Mouse (Mus musculus): ENCODE data around the gene Tmem259.
A peak's percentile ranks its signal among the peaks of the same experiment; 100 is the strongest.

Gene Tmem259

GRCm38 (mm10) chr10:79987771-79988505 lies 3.8 kb upstream of the Tmem259 start:
- DNase-seq (ENCODE audit: low read depth, low spot score), result no peak

GRCm38 (mm10) chr10:79986963-79987362 lies 2.8 kb upstream of the Tmem259 start:
- DNase-seq (ENCODE audit: low read depth, low spot score), result peak; percentile 77

GRCm38 (mm10) chr10:79986232-79986878 lies 2.2 kb upstream of the Tmem259 start:
- no peak for DNase-seq (ENCODE audit: low read depth, low spot score)

- DNase-seq (ENCODE audit: low read depth, low spot score), result no peak
Measured at GRCm38 (mm10) chr10:79985334-79986231, 1.5 kb upstream of the Tmem259 start.

- peak; percentile 94 for DNase-seq (ENCODE audit: low read depth, low spot score)
Measured at GRCm38 (mm10) chr10:79984871-79985270, 741 bp upstream of the Tmem259 start.

GRCm38 (mm10) chr10:79983670-79984069 lies 460 bp downstream of the Tmem259 start:
- DNase-seq (ENCODE audit: low read depth, low spot score), result no peak

DNA sequence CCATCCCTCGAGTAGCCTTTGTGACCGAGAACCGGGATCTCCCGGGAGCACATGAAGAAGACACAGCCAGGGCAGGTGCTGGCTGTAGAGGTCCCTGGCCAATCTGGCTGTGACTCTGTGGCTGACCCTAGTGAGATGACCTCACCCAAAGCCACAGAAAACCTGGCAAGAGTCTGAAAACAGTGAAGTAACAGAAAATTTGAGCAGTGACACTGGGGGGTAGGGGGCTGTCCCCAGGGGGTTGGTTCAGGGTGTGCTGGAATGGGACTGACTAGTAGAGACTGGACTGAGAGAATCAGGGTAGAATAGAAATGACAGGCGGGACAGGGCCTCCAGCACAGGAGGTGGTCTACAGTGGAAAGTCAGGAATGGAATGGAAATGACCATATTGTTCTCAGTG lies 925 bp downstream of the Tmem259 start:
- no peak for DNase-seq (ENCODE audit: low read depth, low spot score)

- DNase-seq (ENCODE audit: low read depth, low spot score), result no peak
Measured at GRCm38 (mm10) chr10:79979401-79980155, 4.6 kb downstream of the Tmem259 start.

DNA sequence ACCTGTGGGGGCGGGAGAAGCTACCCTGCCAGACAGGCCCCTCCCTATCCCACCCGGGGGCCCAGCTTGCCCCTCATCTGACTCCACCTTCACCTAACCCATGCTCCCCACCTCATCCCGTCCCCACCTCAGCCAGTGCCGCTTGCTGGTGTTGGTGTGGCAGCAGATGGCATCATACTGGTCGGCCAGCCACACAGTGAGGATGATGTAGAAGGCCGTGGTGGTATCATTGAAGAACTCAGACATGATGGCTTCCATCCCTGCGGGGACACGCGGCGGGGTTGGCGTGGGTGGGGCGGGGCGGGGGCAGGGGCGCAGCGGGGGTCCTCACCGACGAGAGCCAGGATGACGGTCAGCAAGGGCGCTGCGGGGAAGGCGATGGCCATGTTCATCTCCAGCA lies 6.1 kb downstream of the Tmem259 start:
- DNase-seq (ENCODE audit: low read depth, low spot score), result no peak

GRCm38 (mm10) chr10:79977324-79977723 lies 6.8 kb downstream of the Tmem259 start:
- DNase-seq (ENCODE audit: low read depth, low spot score), result no peak

GRCm38 (mm10) chr10:79976722-79977107 lies 7.4 kb downstream of the Tmem259 start:
- no peak for DNase-seq (ENCODE audit: low read depth, low spot score)

- DNase-seq (ENCODE audit: low read depth, low spot score), result no peak
Measured at GRCm38 (mm10) chr10:79976071-79976721, 7.9 kb downstream of the Tmem259 start.

- DNase-seq (ENCODE audit: low read depth, low spot score), result no peak
Measured at GRCm38 (mm10) chr10:79974668-79975067, 9.5 kb downstream of the Tmem259 start.

GRCm38 (mm10) chr10:79974087-79974486 lies 10.0 kb downstream of the Tmem259 start:
- no peak for DNase-seq (ENCODE audit: low read depth, low spot score)

- DNase-seq (ENCODE audit: low read depth, low spot score), result no peak
Measured at GRCm38 (mm10) chr10:79972831-79973230, 11.3 kb downstream of the Tmem259 start.

DNA sequence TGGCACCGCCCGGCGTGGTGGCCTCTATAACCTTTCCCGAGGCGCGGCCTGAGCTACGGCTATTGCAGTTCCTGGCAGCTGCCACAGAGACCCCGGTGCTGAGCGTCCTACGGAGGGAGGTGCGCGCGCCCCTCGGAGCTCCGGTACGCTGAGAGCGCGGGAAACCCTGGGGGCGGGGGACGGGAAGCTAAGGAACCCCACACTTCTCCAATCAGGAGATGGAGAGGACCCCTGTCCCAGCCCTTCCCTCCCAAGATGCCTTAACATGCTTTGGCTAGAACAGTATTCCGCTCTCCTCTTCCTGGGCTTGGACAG lies 13.0 kb downstream of the Tmem259 start:
- DNase-seq (ENCODE audit: low read depth, low spot score), result no peak

DNA sequence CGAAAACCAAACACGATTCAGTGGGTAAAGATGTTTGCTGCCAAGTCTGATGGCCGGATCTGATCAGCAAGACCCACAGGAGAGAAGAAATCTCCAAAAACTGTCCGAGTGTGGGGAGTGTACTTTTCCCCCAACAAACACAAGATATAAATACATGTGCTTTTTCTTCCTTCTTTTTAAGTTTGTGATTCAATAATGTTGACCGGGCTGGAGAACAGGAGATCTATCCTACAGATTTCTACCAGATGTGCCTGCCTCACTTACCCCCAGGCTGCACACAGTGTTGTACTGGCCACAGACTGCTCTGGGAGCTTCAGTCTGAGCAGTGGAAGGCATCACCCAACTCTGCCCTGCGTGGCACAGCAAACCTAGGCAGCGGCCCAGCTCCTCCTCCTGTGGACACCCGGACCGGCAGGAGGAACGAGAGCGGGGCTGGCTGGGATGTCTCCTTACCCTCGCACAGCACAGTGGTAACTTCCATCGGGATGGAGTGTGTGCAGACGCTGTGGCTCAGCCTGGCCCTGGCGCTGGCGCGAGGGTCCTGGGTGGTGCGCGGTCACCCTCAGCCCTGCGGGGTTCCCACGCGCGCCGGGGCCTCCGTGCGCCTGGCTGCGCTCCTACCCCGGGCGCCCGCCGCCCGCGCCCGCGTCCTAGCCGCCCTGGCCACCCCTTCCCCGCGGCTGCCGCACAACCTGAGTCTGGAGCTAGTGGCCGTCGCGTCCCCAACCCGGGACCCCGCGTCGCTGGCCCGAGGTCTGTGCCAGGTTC lies 13.5 kb downstream of the Tmem259 start, which contains the start of gene Grin3b:
Gene Grin3b (plus strand): TSS at position 301 of the 768 bp plus-strand sequence.
- DNase-seq (ENCODE audit: low read depth, low spot score), result no peak

- no peak for DNase-seq (ENCODE audit: low read depth, low spot score)
Measured at GRCm38 (mm10) chr10:79969124-79969568, 15.0 kb downstream of the Tmem259 start.

GRCm38 (mm10) chr10:79968181-79968580 lies 15.9 kb downstream of the Tmem259 start:
- no peak for DNase-seq (ENCODE audit: low read depth, low spot score)

DNA sequence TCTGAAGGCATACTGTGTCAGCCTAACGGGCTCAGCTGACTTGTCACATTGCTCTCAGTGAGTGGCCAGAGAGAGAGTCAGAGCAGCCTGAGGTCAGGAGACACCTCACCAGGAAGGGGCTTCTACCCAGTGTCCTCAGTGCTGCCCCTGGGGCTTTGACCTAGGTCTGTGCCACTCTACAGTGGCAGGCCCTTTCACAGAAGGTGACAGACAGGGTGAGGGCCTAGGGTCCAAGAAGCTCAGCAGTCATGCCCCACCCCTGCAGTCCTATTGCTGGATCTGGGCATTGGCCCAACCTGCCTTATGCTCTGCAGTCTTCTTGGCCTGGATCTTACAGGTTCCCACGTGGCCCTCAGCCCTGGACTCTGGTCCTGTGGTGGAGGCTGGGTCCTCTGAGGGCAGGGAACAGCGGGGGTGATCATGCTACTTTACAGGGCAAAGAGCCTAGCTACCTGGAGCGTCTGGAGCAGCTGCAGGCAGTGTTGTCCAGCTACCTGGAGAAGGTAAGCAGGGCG lies 17.2 kb downstream of the Tmem259 start:
- DNase-seq (ENCODE audit: low read depth, low spot score), result no peak
